Mouse (Mus musculus) embryonic facial prominence, embryonic 11.5 days (tissue): Measurements from ENCODE around the gene Lamp1. TPM values are rescaled to one million over a fixed set of nuclear protein-coding genes. Genes with fewer than 3 reads are reported as not detected.

Source experiments
- ATAC-seq: fragments of 200-750 bp; cut with Nextera tagmentation; replicated peaks from 2 replicates; pipeline ENCODE4 v1.8.0; 2017; ENCODE audit warnings: low read depth; ENCODE audit not compliant: insufficient number of reproducible peaks, low FRiP score, low TSS enrichment
- DNase-seq: peaks from one replicate; pipeline ENCODE4 v3.0.0-alpha.2; 2015; ENCODE audit warnings: low spot score
- H3K27ac ChIP-seq: fragments of 300-500 bp; sonication (generic); replicated peaks from 2 replicates; pipeline ENCODE4 v1.5.1; 2014; ENCODE audit warnings: mild to moderate bottlenecking, low read depth, low read length, control low read depth
- H3K27me3 ChIP-seq: fragments of 300-500 bp; sonication (generic); 2 replicates; pipeline ENCODE4 v1.6.1; 2014; ENCODE audit warnings: mild to moderate bottlenecking, low read length, moderate library complexity, mixed read lengths; ENCODE audit not compliant: control insufficient read depth, insufficient read depth
- H3K36me3 ChIP-seq: fragments of 300-500 bp; sonication (generic); replicated peaks from 2 replicates; pipeline ENCODE4 v1.6.1; 2014; ENCODE audit warnings: low read depth, mild to moderate bottlenecking, low read length, moderate library complexity, mixed read lengths; ENCODE audit not compliant: control insufficient read depth, insufficient read depth
- H3K4me1 ChIP-seq: fragments of 300-500 bp; sonication (generic); 2 replicates; pipeline ENCODE4 v1.6.1; 2014; ENCODE audit warnings: low read length, mixed read lengths; ENCODE audit not compliant: control insufficient read depth, insufficient read depth
- H3K4me2 ChIP-seq: fragments of 300-500 bp; sonication (generic); 2 replicates; pipeline ENCODE4 v1.6.1; 2014; ENCODE audit warnings: low read depth, mild to moderate bottlenecking, control low read depth, low read length, moderate library complexity
- H3K4me3 ChIP-seq: fragments of 300-500 bp; sonication (generic); 2 replicates; pipeline ENCODE4 v1.5.1; 2014; ENCODE audit warnings: low read depth, low read length, control low read depth
- H3K9ac ChIP-seq: fragments of 300-500 bp; sonication (generic); replicated peaks from 2 replicates; pipeline ENCODE4 v1.6.1; 2014; ENCODE audit warnings: mild to moderate bottlenecking, control low read depth, low read length
- H3K9me3 ChIP-seq: fragments of 300-500 bp; sonication (generic); replicated peaks from 2 replicates; pipeline ENCODE4 v1.6.1; 2016; ENCODE audit warnings: mild to moderate bottlenecking, low read length, inconsistent platforms, mixed read lengths; ENCODE audit not compliant: control insufficient read depth
- WGBS: fragments of 180-500 bp; shearing (Covaris S2); extraction: QIAGEN DNeasy Blood & Tissue Kit; methylation state at CpG from one replicate; pipeline ENCODE4 v1.1.7; 2014; 5-methylcytosine and 5-hydroxymethylcytosine counted together
- microRNA counts: library from miRNA; unstranded; fragments of <30 nt; microRNA quantifications from one replicate; lab custom pipeline; 2016
- microRNA-seq: library from miRNA; unstranded; fragments of <30 nt; microRNA quantifications from one replicate; pipeline ENCODE4, GENCODE M21; 2016; ENCODE audit warnings: borderline number of aligned reads
- polyA plus RNA-seq: library from polyadenylated mRNA; unstranded; fragments of >200 nt; fragmentation: Nextera tagmentation; extraction: Ambion mirVana; gene quantifications from 2 replicates; pipeline ENCODE4 v1.2.1, GENCODE M21; 2014

The Lamp1 gene
- polyA plus RNA-seq, 1 experiment from 2014 or later, result 264 TPM

GRCm38 (mm10) chr8:13213479-13214268 is 54.7 kb downstream of the Lamp1 start:
- DNase-seq (peak; percentile 86), ATAC-seq (0 out of 2 replicates have a peak, but pooled peaks have one; percentile 65)
- H3K9ac ChIP-seq, result no peak overlapping the region
- H3K9me3 ChIP-seq, result no peaks in the 10 kb centered on the region
- peaks cover 4% of the 10 kb centered on the region; the same call in 1 of the 2 replicates for H3K4me1 ChIP-seq
- WGBS, result 20% methylated on average over 10 of the region's 10 CpGs
- no peaks in the 10 kb centered on the region for H3K27me3 ChIP-seq
- H3K4me3 ChIP-seq, result no peak overlapping the region
- H3K27ac ChIP-seq, result no peak overlapping the region
- H3K36me3 ChIP-seq, result no peaks in the 10 kb centered on the region
- no peak overlapping the region; the same call in 1 of the 2 replicates for H3K4me2 ChIP-seq

GRCm38 (mm10) chr8:13216386-13216785 is 57.4 kb downstream of the Lamp1 start:
- no peak overlapping the region for H3K4me3 ChIP-seq
- H3K4me1 ChIP-seq, result peaks cover 4% of the 10 kb centered on the region; the same call in 1 of the 2 replicates
- H3K36me3 ChIP-seq, result no peaks in the 10 kb centered on the region
- H3K4me2 ChIP-seq, result no peak overlapping the region
- ATAC-seq, result no peak
- H3K27ac ChIP-seq, result no peak overlapping the region
- no peaks in the 10 kb centered on the region for H3K9me3 ChIP-seq
- H3K27me3 ChIP-seq, result no peaks in the 10 kb centered on the region
- H3K9ac ChIP-seq, result no peak overlapping the region
- WGBS, result 79% methylated on average over 8 of the region's 8 CpGs
- DNase-seq, result no peak

- H3K9me3 ChIP-seq, result no peaks in the 10 kb centered on the region
- ATAC-seq (no peak), DNase-seq (no peak)
- peaks cover 4% of the 10 kb centered on the region; the same call in 1 of the 2 replicates for H3K4me1 ChIP-seq
- H3K4me3 ChIP-seq, result no peak overlapping the region
- H3K36me3 ChIP-seq, result no peaks in the 10 kb centered on the region
- no peak overlapping the region for H3K9ac ChIP-seq
- no peak overlapping the region for H3K27ac ChIP-seq
- no peaks in the 10 kb centered on the region for H3K27me3 ChIP-seq
- H3K4me2 ChIP-seq, result no peak overlapping the region
- 53% methylated on average over 5 of the region's 5 CpGs for WGBS
Observed at GRCm38 (mm10) chr8:13217093-13217492, 58.1 kb downstream of the Lamp1 start.

GRCm38 (mm10) chr8:13217986-13218385 is 59.0 kb downstream of the Lamp1 start:
- no peak overlapping the region for H3K9ac ChIP-seq
- H3K27ac ChIP-seq, result no peak overlapping the region
- H3K4me1 ChIP-seq, result peaks cover 4% of the 10 kb centered on the region; the same call in 1 of the 2 replicates
- no peaks in the 10 kb centered on the region for H3K36me3 ChIP-seq
- H3K4me2 ChIP-seq, result no peak overlapping the region
- H3K9me3 ChIP-seq, result no peaks in the 10 kb centered on the region
- H3K4me3 ChIP-seq, result no peak overlapping the region
- no peaks in the 10 kb centered on the region for H3K27me3 ChIP-seq
- DNase-seq (no peak), ATAC-seq (no peak)

- Histone ChIP-seq H3K36me3 (no peaks in the 10 kb centered on the region), H3K9me3 (no peaks in the 10 kb centered on the region), H3K9ac (no peak overlapping the region), H3K4me3 (no peak overlapping the region), H3K27ac (no peak overlapping the region), H3K4me2 (no peak overlapping the region), H3K4me1 (no peaks in the 10 kb centered on the region), H3K27me3 (no peaks in the 10 kb centered on the region)
- no peak for DNase-seq
- WGBS, result 82% methylated on average over 4 of the region's 4 CpGs
- no peak for ATAC-seq
Observed at GRCm38 (mm10) chr8:13218441-13218840, 59.5 kb downstream of the Lamp1 start.

GRCm38 (mm10) chr8:13224426-13224825 is 65.5 kb downstream of the Lamp1 start:
- H3K9ac ChIP-seq, result no peak overlapping the region
- WGBS, result 86% methylated on average over 9 of the region's 9 CpGs
- no peak overlapping the region for H3K4me2 ChIP-seq
- H3K9me3 ChIP-seq, result no peaks in the 10 kb centered on the region
- DNase-seq, result no peak
- H3K27ac ChIP-seq, result no peak overlapping the region
- no peak overlapping the region for H3K4me3 ChIP-seq
- no peaks in the 10 kb centered on the region for H3K27me3 ChIP-seq
- H3K4me1 ChIP-seq, result no peaks in the 10 kb centered on the region
- no peak for ATAC-seq
- no peaks in the 10 kb centered on the region for H3K36me3 ChIP-seq

MicroRNA genes within 50 kb of the gene (microRNA counts, 519-probe panel; counts per million panel counts)
- 1,611 counts per million, percentile 9 among the panel's probes with 10 or more counts for microRNA mmu-miR-1968 (lab: Ali Mortazavi, UCI)

Small RNAs within 50 kb of the gene (microRNA-seq; reads per million reads assigned to microRNA genes)
- gene Mir1968 (15.1 reads per million, percentile 16 among the genes with 10 or more reads in this experiment), gene Mir7065 (not detected)

Other genes with a start within 250 kb of the Lamp1 start
- gene F7, start 133.1 kb upstream of the Lamp1 start, polyA plus RNA-seq, result not detected in 2 replicates
- gene F10, start 121.9 kb upstream of the Lamp1 start, polyA plus RNA-seq, result 1.2 and 1.3 TPM in 2 replicates
- gene Proz, start 98.2 kb upstream of the Lamp1 start, polyA plus RNA-seq, result 0.08 and 0.29 TPM in 2 replicates
- 50.1 and 50.2 TPM in 2 replicates for gene Pcid2, start 53.7 kb upstream of the Lamp1 start, polyA plus RNA-seq
- 106 and 114 TPM in 2 replicates for gene Cul4a, start 53.5 kb upstream of the Lamp1 start, polyA plus RNA-seq
- gene Grtp1, start 41.5 kb downstream of the Lamp1 start, polyA plus RNA-seq, result 13.5 and 14.5 TPM in 2 replicates
- gene Adprhl1, start 95.0 kb downstream of the Lamp1 start, polyA plus RNA-seq, result 0.46 and 1.1 TPM in 2 replicates
- 29.3 and 31.7 TPM in 2 replicates for gene Dcun1d2, start 129.0 kb downstream of the Lamp1 start, polyA plus RNA-seq
- 31.3 and 36.8 TPM in 2 replicates for gene Tmco3, start 129.0 kb downstream of the Lamp1 start, polyA plus RNA-seq
- gene Tfdp1, start 179.6 kb downstream of the Lamp1 start, polyA plus RNA-seq, result 207 and 237 TPM in 2 replicates
- not detected in 2 replicates for gene Atp4b, start 237.7 kb downstream of the Lamp1 start, polyA plus RNA-seq
- gene Grk1, start 245.9 kb downstream of the Lamp1 start, polyA plus RNA-seq, result 0.06 TPM in 1 of 2 replicates, not detected in the other